Mouse (Mus musculus) central nervous system, embryonic 11.5 days (tissue): ENCODE measurements around the gene Usp15. TPM values are rescaled to one million over a fixed set of nuclear protein-coding genes. Genes with fewer than 3 reads are reported as not detected.

Source experiments
- polyA plus RNA-seq: library from polyadenylated mRNA; depleted of rRNA; stranded (reverse); fragments of >200 nt; gene quantifications from 2 replicates; pipeline ENCODE4 v1.2.3, GENCODE M21; 2012; rRNA removed

The Usp15 gene
- 63.0 and 65.8 TPM in 2 replicates for polyA plus RNA-seq

DNA sequence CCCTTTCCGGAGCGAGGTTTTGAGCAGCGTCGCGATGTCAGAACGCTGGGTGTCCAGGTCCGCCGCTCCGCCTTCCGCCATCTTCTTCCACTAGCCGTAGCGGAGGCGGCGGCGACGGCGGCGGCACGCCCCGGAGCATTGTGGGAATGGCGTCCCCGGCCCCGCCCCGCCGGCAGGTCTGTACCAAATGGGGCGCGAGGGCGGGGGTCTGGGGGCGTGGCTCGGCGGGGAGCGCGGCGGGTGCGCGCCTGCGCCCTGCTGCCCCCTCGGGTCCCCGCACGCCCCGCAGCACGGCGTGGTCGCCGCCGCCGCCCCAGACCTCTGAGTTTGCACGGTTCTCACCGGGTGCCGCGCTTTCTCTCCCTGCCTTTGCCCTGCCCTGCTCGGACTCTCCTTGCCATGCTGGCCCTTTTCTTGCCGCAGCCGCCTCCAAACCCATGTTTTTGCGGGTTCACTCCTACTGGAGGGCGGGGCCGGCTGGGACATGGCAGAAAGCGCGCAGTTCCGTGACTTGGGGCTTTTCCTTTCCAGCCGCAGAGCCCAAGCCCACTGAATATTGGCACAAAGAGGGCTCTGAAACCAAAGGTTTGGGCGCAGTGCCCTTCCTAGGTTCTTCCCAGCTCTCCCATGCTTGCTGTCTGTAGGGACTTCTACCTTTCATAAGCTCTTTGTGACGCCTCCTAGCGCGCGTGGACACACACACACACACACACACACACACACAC lies at the start of gene Usp15:
Usp15 (minus strand) TSS at position 161 of the 725 bp plus-strand sequence.

DNA sequence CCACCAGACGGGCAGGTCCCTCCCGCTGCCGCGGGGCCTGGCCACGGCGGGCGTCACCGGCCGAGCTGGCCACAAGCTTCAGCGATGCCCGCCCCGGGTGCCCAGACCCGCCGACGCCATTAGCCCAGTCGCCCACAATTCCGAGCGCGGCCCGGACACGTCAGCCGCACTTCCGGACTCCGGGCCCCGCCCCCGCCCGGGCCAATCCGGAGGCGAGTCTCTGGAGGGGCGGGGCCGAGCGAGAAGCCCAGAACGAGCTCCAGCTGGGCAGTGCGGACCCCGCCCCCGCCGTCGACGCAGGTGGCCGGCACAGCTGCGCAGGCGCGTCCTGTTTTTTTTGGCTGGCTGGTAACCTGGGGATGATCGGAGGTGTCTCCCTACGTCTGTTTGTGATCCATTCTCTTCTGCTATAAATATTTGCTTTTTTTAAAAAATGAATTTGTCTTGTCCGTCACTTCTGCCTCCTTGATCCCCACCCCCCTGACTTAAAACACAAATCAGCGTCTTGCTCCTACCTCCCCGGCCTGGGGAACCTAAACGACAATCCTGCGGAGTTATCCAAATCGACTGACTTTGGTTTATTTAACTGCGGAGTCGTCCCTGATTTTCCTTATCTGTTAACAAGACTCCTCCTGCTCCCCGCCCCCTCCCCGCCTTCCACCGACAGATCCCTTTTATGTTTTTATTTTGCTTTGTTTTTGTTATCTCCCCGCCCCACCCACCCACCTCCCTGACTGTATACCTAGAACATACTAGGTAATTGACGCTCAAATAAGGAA lies 120.4 kb downstream of the Usp15 start, which contains the start of gene Mon2:
Mon2 (minus strand) TSS at position 261 of the 779 bp plus-strand sequence.

Other genes starting within 250 kb of the Usp15 start
- gene Mon2, start 120.5 kb downstream of the Usp15 start, polyA plus RNA-seq: 49.0 and 58.4 TPM in 2 replicates
- gene Fam19a2, start 67.0 kb upstream of the Usp15 start, polyA plus RNA-seq: 2.0 and 5.0 TPM in 2 replicates